Mouse (Mus musculus) colon, adult 2 months (tissue): ENCODE measurements around the gene Serpina3a. TPM values are rescaled to one million over a fixed set of nuclear protein-coding genes. Genes with fewer than 3 reads are reported as not detected.

Source experiments
- polyA plus RNA-seq: library from polyadenylated mRNA; depleted of rRNA; stranded (reverse); fragments of >200 nt; gene quantifications from 2 replicates; pipeline ENCODE4 v1.2.3, GENCODE M21; 2012; rRNA removed

Serpina3a gene
- not detected in 2 replicates for polyA plus RNA-seq

GRCm38 (mm10) chr12:104112333-104112732 is at the start of gene Serpina3a:
Gene Serpina3a (plus strand): TSS chr12:104112724.

GRCm38 (mm10) chr12:104100768-104101167 is 11.8 kb upstream of the Serpina3a start, which contains the start of gene Serpina5:
Gene Serpina5 (plus strand): TSS chr12:104101113.

GRCm38 (mm10) chr12:104127696-104128095 is 15.2 kb downstream of the Serpina3a start, which contains the start of gene Serpina3b:
Gene Serpina3b (plus strand): TSS chr12:104127996.

GRCm38 (mm10) chr12:104153656-104154055 is 41.1 kb downstream of the Serpina3a start, which contains the start of gene Serpina3c:
Gene Serpina3c (minus strand): TSS chr12:104153870.

Other genes with a start within 250 kb of the Serpina3a start
- gene Serpina1a, start 249.2 kb upstream of the Serpina3a start, polyA plus RNA-seq, result 0.31 TPM in 1 of 2 replicates, not detected in the other
- gene Serpina1c, start 207.8 kb upstream of the Serpina3a start, polyA plus RNA-seq, result 0.21 and 0.30 TPM in 2 replicates
- 0.32 and 0.49 TPM in 2 replicates for gene Serpina1e, start 153.7 kb upstream of the Serpina3a start, polyA plus RNA-seq
- 0.09 TPM in 1 of 2 replicates, not detected in the other for gene Serpina11, start 122.8 kb upstream of the Serpina3a start, polyA plus RNA-seq
- 0.81 and 1.5 TPM in 2 replicates for gene Serpina9, start 99.0 kb upstream of the Serpina3a start, polyA plus RNA-seq
- gene Serpina12, start 68.3 kb upstream of the Serpina3a start, polyA plus RNA-seq, result not detected in 2 replicates
- not detected in 2 replicates for gene Serpina5, start 11.6 kb upstream of the Serpina3a start, polyA plus RNA-seq
- not detected in 2 replicates for gene Serpina3b, start 15.3 kb downstream of the Serpina3a start, polyA plus RNA-seq
- gene Serpina3c, start 41.1 kb downstream of the Serpina3a start, polyA plus RNA-seq, result 0.60 and 0.78 TPM in 2 replicates
- 0.10 and 0.16 TPM in 2 replicates for gene Serpina3f, start 101.8 kb downstream of the Serpina3a start, polyA plus RNA-seq
- 3.3 and 4.2 TPM in 2 replicates for gene Serpina3g, start 123.5 kb downstream of the Serpina3a start, polyA plus RNA-seq
- 0.05 and 0.07 TPM in 2 replicates for gene Serpina3i, start 150.4 kb downstream of the Serpina3a start, polyA plus RNA-seq
- gene Serpina3j, start 201.8 kb downstream of the Serpina3a start, polyA plus RNA-seq, result not detected in 2 replicates
- 0.07 TPM in 1 of 2 replicates, not detected in the other for gene Serpina3k, start 225.8 kb downstream of the Serpina3a start, polyA plus RNA-seq
- 0.13 TPM in 1 of 2 replicates, not detected in the other for gene Serpina3m, start 225.8 kb downstream of the Serpina3a start, polyA plus RNA-seq